Mouse (Mus musculus) cerebellum, adult (tissue): ENCODE measurements around the gene Klk1b3.
"Not testable (repeated sequence)": the region's sequence is repeated elsewhere in the genome, so short reads cannot be mapped to it uniquely, and the experiment has no call there.

Source experiments
- ATAC-seq: cut with Nextera tagmentation; 2 replicates; pipeline ENCODE4 v1.9.2; 2017; ENCODE audit warnings: mild to moderate bottlenecking, moderate library complexity, mixed read lengths; ENCODE audit not compliant: insufficient number of reproducible peaks, low FRiP score, low TSS enrichment

Klk1b3 gene

GRCm38 (mm10) chr7:44197891-44198290 lies at the start of gene Klk1b3:
TSS of gene Klk1b3 (plus strand) at chr7:44198191.
- no peak for ATAC-seq

GRCm38 (mm10) chr7:44179299-44180045 lies 18.5 kb upstream of the Klk1b3 start:
- ATAC-seq, result no peak

GRCm38 (mm10) chr7:44186516-44186915 lies 11.5 kb upstream of the Klk1b3 start:
- ATAC-seq, result not testable (repeated sequence)

GRCm38 (mm10) chr7:44187936-44188335 lies 10.1 kb upstream of the Klk1b3 start, which contains the start of gene Klk1b24:
TSS of gene Klk1b24 (plus strand) at chr7:44188236.
- ATAC-seq, result not testable (repeated sequence)

GRCm38 (mm10) chr7:44193466-44193865 lies 4.5 kb upstream of the Klk1b3 start:
- ATAC-seq, result not testable (repeated sequence)

GRCm38 (mm10) chr7:44207135-44207534 lies 9.1 kb downstream of the Klk1b3 start, which contains the start of gene Klk1b4:
TSS of gene Klk1b4 (plus strand) at chr7:44207435.
- not testable (repeated sequence) for ATAC-seq

GRCm38 (mm10) chr7:44208307-44208706 lies 10.3 kb downstream of the Klk1b3 start:
- no peak for ATAC-seq

GRCm38 (mm10) chr7:44215645-44216044 lies 17.7 kb downstream of the Klk1b3 start, which contains the start of gene Klk1b5:
TSS of gene Klk1b5 (plus strand) at chr7:44215945.
- ATAC-seq, result no peak

GRCm38 (mm10) chr7:44221601-44222000 lies 23.6 kb downstream of the Klk1b3 start:
- not testable (repeated sequence) for ATAC-seq

GRCm38 (mm10) chr7:44222335-44222734 lies 24.3 kb downstream of the Klk1b3 start:
- ATAC-seq, result not testable (repeated sequence)

- no peak for ATAC-seq
Observed at GRCm38 (mm10) chr7:44225076-44225475, 27.1 kb downstream of the Klk1b3 start, which contains the start of gene Klk1. TSS of gene Klk1 (plus strand) at chr7:44225360.

GRCm38 (mm10) chr7:44235909-44236308 lies 37.9 kb downstream of the Klk1b3 start, which contains the start of gene Gm36864:
TSS of gene Gm36864 (plus strand) at chr7:44236177.
- ATAC-seq, result no peak

GRCm38 (mm10) chr7:44239913-44240312 lies 41.9 kb downstream of the Klk1b3 start:
- no peak for ATAC-seq

- ATAC-seq, result no peak
Observed at GRCm38 (mm10) chr7:44240712-44241111, 42.7 kb downstream of the Klk1b3 start.

GRCm38 (mm10) chr7:44241163-44241562 lies 43.2 kb downstream of the Klk1b3 start:
- ATAC-seq, result no peak

GRCm38 (mm10) chr7:44244080-44244479 lies 46.1 kb downstream of the Klk1b3 start:
- ATAC-seq, result no peak

- ATAC-seq, result peak; percentile 89
Observed at GRCm38 (mm10) chr7:44246055-44246983, 48.3 kb downstream of the Klk1b3 start, which contains the start of the genes 1700028J19Rik and 2410002F23Rik. TSS of gene 1700028J19Rik (minus strand) at chr7:44246695. TSS of gene 2410002F23Rik (plus strand) at chr7:44246722.

- no peak for ATAC-seq
Observed at GRCm38 (mm10) chr7:44246984-44247470, 49.0 kb downstream of the Klk1b3 start.

GRCm38 (mm10) chr7:44247971-44248370 lies 50.0 kb downstream of the Klk1b3 start:
- no peak for ATAC-seq

GRCm38 (mm10) chr7:44249248-44249647 lies 51.3 kb downstream of the Klk1b3 start:
- ATAC-seq, result no peak
